Mouse (Mus musculus): ENCODE data around the gene Hamp2. TPM values are rescaled to one million over a fixed set of nuclear protein-coding genes. Genes with fewer than 3 reads are reported as not detected.

The Hamp2 gene
- polyA plus RNA-seq, 1 experiment, result 2.2 TPM

GRCm38 (mm10) chr7:30908992-30909431, 15.5 kb downstream of the Hamp2 start:
- no peaks in the 10 kb centered on the region for H3K36me3 ChIP-seq (ENCODE audit: control insufficient read depth, insufficient read depth, low read length)
- H3K27ac ChIP-seq (ENCODE audit: control insufficient read depth, insufficient read depth, low read length), result no peak overlapping the region
- no peak for TF ChIP-seq POLR2A (IDR thresholded peaks at IDR 0.05; ENCODE audit: control insufficient read depth, extremely low read depth, insufficient read depth, low read length, poor library complexity)
- TF ChIP-seq CTCF (IDR thresholded peaks at IDR 0.05; ENCODE audit: borderline replicate concordance, control insufficient read depth, extremely low read depth, insufficient read depth, low read length, poor library complexity), result no peak
- DNase-seq, result no peak
- 29% methylated on average over 17 of the region's 17 CpGs for WGBS
- peaks cover 14% of the 10 kb centered on the region for H3K4me1 ChIP-seq (replicated peaks; ENCODE audit: control insufficient read depth, insufficient read depth, low read length)
- H3K4me3 ChIP-seq (ENCODE audit: control insufficient read depth, insufficient read depth, low read length), result no peak overlapping the region
- no peaks in the 10 kb centered on the region; the same call in 1 of the 2 replicates for H3K27me3 ChIP-seq (ENCODE audit: control insufficient read depth, insufficient read depth, low read length)

- WGBS, result 16% methylated on average over 26 of the region's 26 CpGs
- Histone ChIP-seq H3K27me3 (ENCODE audit: control insufficient read depth, insufficient read depth, low read length) (no peaks in the 10 kb centered on the region; the same call in 1 of the 2 replicates), H3K36me3 (ENCODE audit: control insufficient read depth, insufficient read depth, low read length) (no peaks in the 10 kb centered on the region), H3K27ac (ENCODE audit: control insufficient read depth, insufficient read depth, low read length) (no peak overlapping the region), H3K4me1 (replicated peaks; ENCODE audit: control insufficient read depth, insufficient read depth, low read length) (peaks cover 14% of the 10 kb centered on the region), H3K4me3 (ENCODE audit: control insufficient read depth, insufficient read depth, low read length) (no peak overlapping the region)
- TF ChIP-seq POLR2A (IDR thresholded peaks at IDR 0.05; ENCODE audit: control insufficient read depth, extremely low read depth, insufficient read depth, low read length, poor library complexity), result no peak
- no peak for TF ChIP-seq CTCF (IDR thresholded peaks at IDR 0.05; ENCODE audit: borderline replicate concordance, control insufficient read depth, extremely low read depth, insufficient read depth, low read length, poor library complexity)
- DNase-seq, result no peak
Measured at GRCm38 (mm10) chr7:30908277-30908991, 16.0 kb downstream of the Hamp2 start.

GRCm38 (mm10) chr7:30904042-30904441, 20.4 kb downstream of the Hamp2 start:
- no peaks in the 10 kb centered on the region for H3K36me3 ChIP-seq (ENCODE audit: control insufficient read depth, insufficient read depth, low read length)
- 32% methylated on average over 4 of the region's 4 CpGs for WGBS
- TF ChIP-seq POLR2A (IDR thresholded peaks at IDR 0.05; ENCODE audit: control insufficient read depth, extremely low read depth, insufficient read depth, low read length, poor library complexity) (no peak), CTCF (IDR thresholded peaks at IDR 0.05; ENCODE audit: borderline replicate concordance, control insufficient read depth, extremely low read depth, insufficient read depth, low read length, poor library complexity) (no peak)
- H3K27me3 ChIP-seq (ENCODE audit: control insufficient read depth, insufficient read depth, low read length), result no peaks in the 10 kb centered on the region; the same call in 1 of the 2 replicates
- peaks cover 3% of the 10 kb centered on the region for H3K4me1 ChIP-seq (replicated peaks; ENCODE audit: control insufficient read depth, insufficient read depth, low read length)
- no peak overlapping the region for H3K27ac ChIP-seq (ENCODE audit: control insufficient read depth, insufficient read depth, low read length)
- H3K4me3 ChIP-seq (ENCODE audit: control insufficient read depth, insufficient read depth, low read length), result no peak overlapping the region
- peak; percentile 9 for DNase-seq

- WGBS, result 33% methylated on average over 3 of the region's 3 CpGs
- no peaks in the 10 kb centered on the region for H3K27me3 ChIP-seq (ENCODE audit: control insufficient read depth, insufficient read depth, low read length)
- TF ChIP-seq POLR2A (IDR thresholded peaks at IDR 0.05; ENCODE audit: control insufficient read depth, extremely low read depth, insufficient read depth, low read length, poor library complexity) (no peak), CTCF (IDR thresholded peaks at IDR 0.05; ENCODE audit: borderline replicate concordance, control insufficient read depth, extremely low read depth, insufficient read depth, low read length, poor library complexity) (no peak)
- no peak for DNase-seq
- H3K4me1 ChIP-seq (replicated peaks; ENCODE audit: control insufficient read depth, insufficient read depth, low read length), result peaks cover 5% of the 10 kb centered on the region
- H3K36me3 ChIP-seq (ENCODE audit: control insufficient read depth, insufficient read depth, low read length), result no peaks in the 10 kb centered on the region
- no peak overlapping the region for H3K4me3 ChIP-seq (ENCODE audit: control insufficient read depth, insufficient read depth, low read length)
- H3K27ac ChIP-seq (ENCODE audit: control insufficient read depth, insufficient read depth, low read length), result no peak overlapping the region
Measured at GRCm38 (mm10) chr7:30895217-30895616, 29.3 kb downstream of the Hamp2 start.

- WGBS, result 85% methylated on average over 3 of the region's 3 CpGs
- DNase-seq, result no peak
- TF ChIP-seq CTCF (IDR thresholded peaks at IDR 0.05; ENCODE audit: borderline replicate concordance, control insufficient read depth, extremely low read depth, insufficient read depth, low read length, poor library complexity) (no peak), POLR2A (IDR thresholded peaks at IDR 0.05; ENCODE audit: control insufficient read depth, extremely low read depth, insufficient read depth, low read length, poor library complexity) (no peak)
Measured at GRCm38 (mm10) chr7:30892515-30892914, 32.0 kb downstream of the Hamp2 start.

GRCm38 (mm10) chr7:30891746-30892145, 32.7 kb downstream of the Hamp2 start:
- Histone ChIP-seq H3K27me3 (ENCODE audit: control insufficient read depth, insufficient read depth, low read length) (no peaks in the 10 kb centered on the region), H3K4me1 (replicated peaks; ENCODE audit: control insufficient read depth, insufficient read depth, low read length) (peaks cover 11% of the 10 kb centered on the region), H3K4me3 (ENCODE audit: control insufficient read depth, insufficient read depth, low read length) (no peak overlapping the region), H3K27ac (ENCODE audit: control insufficient read depth, insufficient read depth, low read length) (no peak overlapping the region), H3K36me3 (ENCODE audit: control insufficient read depth, insufficient read depth, low read length) (no peaks in the 10 kb centered on the region)
- no peak for DNase-seq
- TF ChIP-seq CTCF (IDR thresholded peaks at IDR 0.05; ENCODE audit: borderline replicate concordance, control insufficient read depth, extremely low read depth, insufficient read depth, low read length, poor library complexity) (no peak), POLR2A (IDR thresholded peaks at IDR 0.05; ENCODE audit: control insufficient read depth, extremely low read depth, insufficient read depth, low read length, poor library complexity) (no peak)
- WGBS, result 95% methylated on average over 9 of the region's 9 CpGs

More at GRCm38 (mm10) chr7:30892515-30892914, 32.0 kb downstream of the Hamp2 start:
- peaks cover 9% of the 10 kb centered on the region for H3K4me1 ChIP-seq (replicated peaks; ENCODE audit: control insufficient read depth, insufficient read depth, low read length)
- H3K36me3 ChIP-seq (ENCODE audit: control insufficient read depth, insufficient read depth, low read length), result no peaks in the 10 kb centered on the region
- H3K27me3 ChIP-seq (ENCODE audit: control insufficient read depth, insufficient read depth, low read length), result no peaks in the 10 kb centered on the region
- no peak overlapping the region for H3K4me3 ChIP-seq (ENCODE audit: control insufficient read depth, insufficient read depth, low read length)
- no peak overlapping the region for H3K27ac ChIP-seq (ENCODE audit: control insufficient read depth, insufficient read depth, low read length)
